Mouse (Mus musculus) 416B (cell line): ENCODE data around the gene Myl4.
"Not testable (repeated sequence)": the region's sequence is repeated elsewhere in the genome, so short reads cannot be mapped to it uniquely, and the experiment has no call there.

Experiments used
- DNase-seq: peaks from one replicate; pipeline ENCODE4 v3.0.0; 2011; ENCODE audit warnings: low read depth

The Myl4 gene

GRCm38 (mm10) chr11:104550406-104550974 lies at the start of gene Myl4, which contains the start of gene Cdc27:
TSS of gene Myl4 (plus strand) at chr11:104550663.
TSS of gene Cdc27 (minus strand) at chr11:104550620.
- DNase-seq = peak; percentile 99

GRCm38 (mm10) chr11:104508455-104508854 lies 42.0 kb upstream of the Myl4 start:
- no peak for DNase-seq

- DNase-seq = peak; percentile 57
Measured at GRCm38 (mm10) chr11:104510606-104511005, 39.9 kb upstream of the Myl4 start.

- no peak for DNase-seq
Measured at GRCm38 (mm10) chr11:104512436-104512835, 38.0 kb upstream of the Myl4 start.

GRCm38 (mm10) chr11:104525935-104526334 lies 24.5 kb upstream of the Myl4 start:
- no peak for DNase-seq

GRCm38 (mm10) chr11:104536843-104537242 lies 13.6 kb upstream of the Myl4 start:
- no peak for DNase-seq

GRCm38 (mm10) chr11:104537945-104538555 lies 12.4 kb upstream of the Myl4 start:
- no peak for DNase-seq

GRCm38 (mm10) chr11:104539811-104540210 lies 10.7 kb upstream of the Myl4 start:
- no peak for DNase-seq

GRCm38 (mm10) chr11:104543337-104543736 lies 7.1 kb upstream of the Myl4 start:
- DNase-seq = not testable (repeated sequence)

- DNase-seq = peak; percentile 29
Measured at GRCm38 (mm10) chr11:104544507-104544906, 6.0 kb upstream of the Myl4 start.

- DNase-seq = no peak
Measured at GRCm38 (mm10) chr11:104547502-104547901, 3.0 kb upstream of the Myl4 start.

GRCm38 (mm10) chr11:104549438-104550405 lies 741 bp upstream of the Myl4 start:
- peak; percentile 71 for DNase-seq

- no peak for DNase-seq
Measured at GRCm38 (mm10) chr11:104558065-104558464, 7.6 kb downstream of the Myl4 start.

GRCm38 (mm10) chr11:104558651-104559403 lies 8.4 kb downstream of the Myl4 start:
- no peak for DNase-seq

GRCm38 (mm10) chr11:104560971-104561370 lies 10.5 kb downstream of the Myl4 start:
- DNase-seq = no peak

GRCm38 (mm10) chr11:104563496-104563895 lies 13.0 kb downstream of the Myl4 start:
- DNase-seq = no peak

GRCm38 (mm10) chr11:104565172-104565571 lies 14.7 kb downstream of the Myl4 start:
- no peak for DNase-seq

- no peak for DNase-seq
Measured at GRCm38 (mm10) chr11:104566097-104566496, 15.6 kb downstream of the Myl4 start.

GRCm38 (mm10) chr11:104566796-104567195 lies 16.3 kb downstream of the Myl4 start:
- DNase-seq = no peak

GRCm38 (mm10) chr11:104567736-104568135 lies 17.3 kb downstream of the Myl4 start:
- DNase-seq = no peak

- DNase-seq = no peak
Measured at GRCm38 (mm10) chr11:104568326-104568725, 17.9 kb downstream of the Myl4 start.

GRCm38 (mm10) chr11:104570515-104570914 lies 20.1 kb downstream of the Myl4 start:
- DNase-seq = not testable (repeated sequence)
